Mouse (Mus musculus): Measurements from ENCODE around the gene Gm13288. TPM values are rescaled to one million over a fixed set of nuclear protein-coding genes. Genes with fewer than 3 reads are reported as not detected.
"Not testable (repeated sequence)": the region's sequence is repeated elsewhere in the genome, so short reads cannot be mapped to it uniquely, and the experiment has no call there.

Gm13288 gene
- polyA plus RNA-seq, 1 experiment from 2014 or later, result 0.07 TPM

GRCm38 (mm10) chr4:88822995-88823394 lies 17.7 kb downstream of the Gm13288 start:
- Histone ChIP-seq H3K4me3 (no peak overlapping the region), H3K27ac (no peak overlapping the region), H3K36me3 (replicated peaks) (no peaks in the 10 kb centered on the region), H3K4me1 (no peaks in the 10 kb centered on the region), H3K9me3 (no peaks in the 10 kb centered on the region), H3K27me3 (ENCODE audit: poor library complexity, severe bottlenecking) (no peaks in the 10 kb centered on the region)
- WGBS, result 30% methylated on average over 4 of the region's 4 CpGs
- DNase-seq (ENCODE audit: extremely low spot score, low spot score), result no peak

GRCm38 (mm10) chr4:88827116-88827515 lies 21.8 kb downstream of the Gm13288 start, which contains the start of gene Ifna6:
Ifna6 (plus strand) TSS chr4:88827416.
- not testable (repeated sequence) for H3K27me3 ChIP-seq (ENCODE audit: poor library complexity, severe bottlenecking); H3K9me3 ChIP-seq; H3K27ac ChIP-seq; H3K4me3 ChIP-seq; H3K36me3 ChIP-seq (replicated peaks); H3K4me1 ChIP-seq; DNase-seq (ENCODE audit: extremely low spot score, low spot score)

DNA sequence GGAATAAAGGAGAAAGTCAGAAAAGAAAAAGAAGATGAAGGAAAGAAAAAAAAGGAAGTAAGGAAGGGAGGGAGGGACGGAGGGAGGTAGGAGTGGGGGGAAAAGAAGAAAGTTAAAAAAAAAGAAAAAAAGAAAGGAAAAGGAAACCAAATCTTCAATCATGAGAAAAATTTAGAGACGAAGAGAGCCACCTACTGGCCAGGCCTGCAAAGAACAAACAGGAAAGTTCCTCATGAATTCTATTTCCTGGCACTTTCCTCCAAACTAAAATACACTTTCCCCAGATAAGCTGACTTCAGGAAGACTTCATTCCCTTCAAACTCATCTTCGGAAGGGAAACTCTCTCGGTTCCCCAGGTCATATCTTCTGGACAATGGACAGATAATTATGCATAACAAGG lies 25.2 kb downstream of the Gm13288 start:
- Histone ChIP-seq H3K4me1 (no peaks in the 10 kb centered on the region), H3K27me3 (ENCODE audit: poor library complexity, severe bottlenecking) (no peaks in the 10 kb centered on the region), H3K9me3 (no peaks in the 10 kb centered on the region), H3K36me3 (replicated peaks) (no peaks in the 10 kb centered on the region), H3K4me3 (no peak overlapping the region), H3K27ac (no peak overlapping the region)
- DNase-seq (ENCODE audit: extremely low spot score, low spot score), result no peak
- WGBS, result 30% methylated on average over 4 of the region's 4 CpGs

DNA sequence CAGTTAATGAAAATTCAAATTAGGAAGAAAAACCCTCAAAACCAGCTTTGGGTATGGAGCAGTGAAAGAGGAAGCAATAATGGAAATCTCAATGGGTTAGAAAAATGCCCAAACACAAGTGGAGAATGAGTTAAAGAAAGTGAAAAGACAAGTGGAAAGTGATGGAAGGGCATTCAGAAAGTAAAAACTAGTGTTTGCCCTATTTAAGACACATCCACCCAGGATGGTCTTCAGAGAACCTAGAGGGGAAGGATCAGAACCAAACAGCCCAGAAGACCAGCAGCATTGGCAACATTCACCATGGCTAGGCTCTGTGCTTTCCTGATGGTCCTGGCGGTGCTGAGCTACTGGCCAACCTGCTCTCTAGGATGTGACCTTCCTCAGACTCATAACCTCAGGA lies 29.9 kb downstream of the Gm13288 start, which contains the start of gene Ifna5:
Gene Ifna5, plus strand, starts transcription at position 301 of the 400 bp plus-strand sequence.
- H3K4me1 ChIP-seq; H3K9me3 ChIP-seq; H3K27ac ChIP-seq; DNase-seq (ENCODE audit: extremely low spot score, low spot score); H3K27me3 ChIP-seq (ENCODE audit: poor library complexity, severe bottlenecking); H3K4me3 ChIP-seq; H3K36me3 ChIP-seq (replicated peaks): not testable (repeated sequence)
- 86% methylated on average over 1 of the region's 1 CpGs for WGBS

DNA sequence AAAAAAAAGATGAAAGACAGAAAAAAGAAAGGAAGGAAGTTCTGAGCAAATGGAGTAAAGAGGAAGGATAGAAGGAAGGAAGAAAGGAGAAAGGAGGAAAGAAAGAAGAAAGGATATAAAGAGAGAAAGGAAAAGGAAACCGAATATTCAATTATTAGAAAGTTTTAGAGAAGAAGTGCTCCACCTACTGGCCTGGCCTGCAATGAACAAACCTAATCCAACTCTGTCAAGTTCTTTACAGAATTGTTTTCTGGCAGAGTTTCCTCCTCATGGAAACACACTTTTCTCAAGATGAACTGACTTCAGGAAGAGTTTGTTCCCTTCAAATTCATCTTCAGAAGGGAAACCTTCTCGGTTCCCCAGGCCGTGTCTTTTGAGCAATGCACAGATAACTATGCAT lies 33.5 kb downstream of the Gm13288 start:
- H3K9me3 ChIP-seq, result no peaks in the 10 kb centered on the region
- H3K27ac ChIP-seq, result no peak overlapping the region
- no peaks in the 10 kb centered on the region for H3K27me3 ChIP-seq (ENCODE audit: poor library complexity, severe bottlenecking)
- no peaks in the 10 kb centered on the region for H3K36me3 ChIP-seq (replicated peaks)
- peaks cover 10% of the 10 kb centered on the region for H3K4me1 ChIP-seq
- H3K4me3 ChIP-seq, result no peak overlapping the region
- WGBS, result 51% methylated on average over 3 of the region's 3 CpGs
- no peak for DNase-seq (ENCODE audit: extremely low spot score, low spot score)

GRCm38 (mm10) chr4:88840058-88840457 lies 34.7 kb downstream of the Gm13288 start:
- no peak overlapping the region for H3K27ac ChIP-seq

GRCm38 (mm10) chr4:88841438-88841911 lies 36.1 kb downstream of the Gm13288 start, which contains the start of gene Ifna4:
Ifna4 (plus strand) TSS chr4:88841861.
- no peak within 1 kb of the TSS for H3K4me3 ChIP-seq
- peaks cover 10% of the 10 kb centered on the region for H3K4me1 ChIP-seq
- H3K9me3 ChIP-seq, result no peaks in the 10 kb centered on the region
- H3K27ac ChIP-seq, result no peak within 1 kb of the TSS
- H3K27me3 ChIP-seq (ENCODE audit: poor library complexity, severe bottlenecking), result no peaks in the 10 kb centered on the region
- H3K36me3 ChIP-seq (replicated peaks), result no peaks in the 10 kb centered on the region
- DNase-seq (ENCODE audit: extremely low spot score, low spot score), result no peak
- WGBS, result 36% methylated on average over 2 of the region's 2 CpGs

More at GRCm38 (mm10) chr4:88840058-88840457, 34.7 kb downstream of the Gm13288 start:
- DNase-seq (ENCODE audit: extremely low spot score, low spot score), result no peak
- Histone ChIP-seq H3K4me3 (no peak overlapping the region), H3K4me1 (peaks cover 10% of the 10 kb centered on the region), H3K9me3 (no peaks in the 10 kb centered on the region), H3K36me3 (replicated peaks) (no peaks in the 10 kb centered on the region), H3K27me3 (ENCODE audit: poor library complexity, severe bottlenecking) (no peaks in the 10 kb centered on the region)
- WGBS, result 90% methylated on average over 3 of the region's 3 CpGs

DNA sequence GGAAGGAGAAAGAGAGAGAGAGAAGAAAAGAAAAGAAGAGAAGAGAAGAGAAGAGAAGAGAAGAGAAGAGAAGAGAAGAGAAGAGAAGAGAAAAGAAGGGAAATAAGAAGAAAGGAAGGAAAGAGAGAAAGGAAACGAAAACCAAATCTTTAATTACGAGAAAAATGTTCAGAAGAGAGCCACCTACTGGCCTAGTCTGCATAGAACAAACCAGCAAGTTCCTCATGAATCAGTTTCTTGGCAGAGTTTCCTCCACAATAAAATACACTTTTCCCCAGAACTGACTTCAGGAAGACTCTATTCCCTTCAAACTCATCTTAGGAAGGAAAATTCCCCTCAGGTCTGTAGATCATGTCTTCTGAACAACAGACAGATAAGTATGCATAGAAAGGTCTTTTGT lies 40.0 kb downstream of the Gm13288 start:
- Histone ChIP-seq H3K9me3 (no peaks in the 10 kb centered on the region), H3K27me3 (ENCODE audit: poor library complexity, severe bottlenecking) (no peaks in the 10 kb centered on the region), H3K27ac (no peak overlapping the region), H3K4me3 (no peak overlapping the region), H3K4me1 (peaks cover 10% of the 10 kb centered on the region), H3K36me3 (replicated peaks) (no peaks in the 10 kb centered on the region)
- DNase-seq (ENCODE audit: extremely low spot score, low spot score), result no peak
- WGBS, result 57% methylated on average over 2 of the region's 2 CpGs

- DNase-seq (ENCODE audit: extremely low spot score, low spot score), result no peak
- peaks cover 15% of the 10 kb centered on the region for H3K4me1 ChIP-seq
- H3K27ac ChIP-seq, result no peak within 1 kb of the TSS
- WGBS, result 74% methylated on average over 1 of the region's 1 CpGs
- H3K9me3 ChIP-seq, result no peaks in the 10 kb centered on the region
- H3K4me3 ChIP-seq, result no peak within 1 kb of the TSS
- H3K36me3 ChIP-seq (replicated peaks), result no peaks in the 10 kb centered on the region
- H3K27me3 ChIP-seq (ENCODE audit: poor library complexity, severe bottlenecking), result no peaks in the 10 kb centered on the region
Measured at GRCm38 (mm10) chr4:88849698-88850097, 44.4 kb downstream of the Gm13288 start, which contains the start of gene Ifna1. Ifna1 (plus strand) TSS chr4:88850087.

DNA sequence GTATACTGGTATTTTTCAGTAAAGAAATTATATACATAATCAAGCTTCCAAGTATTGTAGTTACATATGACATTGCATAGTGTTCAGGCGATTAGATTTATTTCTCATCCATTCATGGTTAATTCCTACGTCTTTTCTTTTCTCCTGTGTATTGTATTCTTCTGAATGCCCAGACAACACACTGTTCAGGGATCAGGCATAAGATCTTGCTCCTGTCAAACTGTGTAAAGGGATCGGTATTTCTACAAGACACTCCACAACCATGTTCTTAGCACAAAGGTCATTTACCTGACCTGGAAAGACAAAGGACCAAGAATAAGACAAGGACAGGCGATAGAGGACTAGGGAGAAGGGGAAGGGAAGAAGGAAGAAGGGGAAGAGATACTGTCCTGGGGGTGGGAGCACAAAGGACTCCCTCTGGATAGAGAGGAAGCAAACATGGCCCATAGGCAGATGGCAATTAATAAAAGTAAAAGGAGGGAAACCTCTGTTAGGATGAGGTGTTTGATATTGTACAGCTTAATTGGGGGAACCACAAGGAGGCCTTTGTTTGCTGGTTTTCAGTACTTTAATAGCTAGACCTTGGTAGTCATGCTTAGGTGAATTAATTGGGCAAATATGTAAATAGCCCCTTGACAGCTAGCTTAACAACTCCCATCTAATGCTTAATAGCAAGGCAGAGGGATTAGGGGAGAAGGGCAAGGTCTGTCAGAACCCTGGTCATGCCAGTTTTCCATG lies 45.9 kb downstream of the Gm13288 start:
- Histone ChIP-seq H3K27me3 (ENCODE audit: poor library complexity, severe bottlenecking) (no peaks in the 10 kb centered on the region), H3K4me1 (peaks cover 15% of the 10 kb centered on the region), H3K27ac (peak overlapping the region; percentile 73; the same call in 1 of the 2 replicates), H3K4me3 (no peak overlapping the region), H3K9me3 (no peaks in the 10 kb centered on the region), H3K36me3 (replicated peaks) (no peaks in the 10 kb centered on the region)
- no peak for DNase-seq (ENCODE audit: extremely low spot score, low spot score)
- WGBS, result 38% methylated on average over 4 of the region's 4 CpGs

Other genes starting within 250 kb of the Gm13288 start
- gene Ifna15, start 247.3 kb upstream of the Gm13288 start, polyA plus RNA-seq (2016; fragmentation: Nextera tagmentation; extraction: Ambion mirVana), result not detected in 2 replicates
- gene Ifna14, start 233.7 kb upstream of the Gm13288 start, polyA plus RNA-seq (2016; fragmentation: Nextera tagmentation; extraction: Ambion mirVana), result not detected in 2 replicates
- gene Ifna9, start 213.1 kb upstream of the Gm13288 start, polyA plus RNA-seq (2016; fragmentation: Nextera tagmentation; extraction: Ambion mirVana), result not detected in 2 replicates
- gene Ifna12, start 202.2 kb upstream of the Gm13288 start, polyA plus RNA-seq (2016; fragmentation: Nextera tagmentation; extraction: Ambion mirVana), result not detected in 2 replicates
- not detected in 2 replicates for gene C87499, start 171.1 kb upstream of the Gm13288 start, polyA plus RNA-seq (2016; fragmentation: Nextera tagmentation; extraction: Ambion mirVana)
- gene Ifna13, start 161.1 kb upstream of the Gm13288 start, polyA plus RNA-seq (2016; fragmentation: Nextera tagmentation; extraction: Ambion mirVana), result not detected in 2 replicates
- gene Ifna16, start 128.6 kb upstream of the Gm13288 start, polyA plus RNA-seq (2016; fragmentation: Nextera tagmentation; extraction: Ambion mirVana), result not detected in 2 replicates
- not detected in 2 replicates for gene Ifna2, start 121.6 kb upstream of the Gm13288 start, polyA plus RNA-seq (2016; fragmentation: Nextera tagmentation; extraction: Ambion mirVana)
- gene Ifnab, start 114.2 kb upstream of the Gm13288 start, polyA plus RNA-seq (2016; fragmentation: Nextera tagmentation; extraction: Ambion mirVana), result not detected in 2 replicates
- 0.84 and 1.1 TPM in 2 replicates for gene Gm26566, start 83.7 kb upstream of the Gm13288 start, polyA plus RNA-seq (2016; fragmentation: Nextera tagmentation; extraction: Ambion mirVana)
- 98.4 and 103 TPM in 2 replicates for gene Klhl9, start 83.1 kb upstream of the Gm13288 start, polyA plus RNA-seq (2016; fragmentation: Nextera tagmentation; extraction: Ambion mirVana)
- gene Gm13271, start 50.7 kb upstream of the Gm13288 start, polyA plus RNA-seq (2016; fragmentation: Nextera tagmentation; extraction: Ambion mirVana), result not detected in 2 replicates
- 0.35 and 0.49 TPM in 2 replicates for gene Gm13283, start 45.4 kb upstream of the Gm13288 start, polyA plus RNA-seq (2016; fragmentation: Nextera tagmentation; extraction: Ambion mirVana)
- 0.76 TPM in 1 of 2 replicates, not detected in the other for gene Gm13290, start 31.7 kb upstream of the Gm13288 start, polyA plus RNA-seq (2016; fragmentation: Nextera tagmentation; extraction: Ambion mirVana)
- not detected in 2 replicates for gene Gm13289, start 28.6 kb upstream of the Gm13288 start, polyA plus RNA-seq (2016; fragmentation: Nextera tagmentation; extraction: Ambion mirVana)
- not detected in 2 replicates for gene Gm13272, start 25.7 kb upstream of the Gm13288 start, polyA plus RNA-seq (2016; fragmentation: Nextera tagmentation; extraction: Ambion mirVana)
- not detected in 2 replicates for gene Ifnz, start 23.4 kb upstream of the Gm13288 start, polyA plus RNA-seq (2016; fragmentation: Nextera tagmentation; extraction: Ambion mirVana)
- not detected in 2 replicates for gene Gm13276, start 19.8 kb upstream of the Gm13288 start, polyA plus RNA-seq (2016; fragmentation: Nextera tagmentation; extraction: Ambion mirVana)
- gene Gm13277, start 16.9 kb upstream of the Gm13288 start, polyA plus RNA-seq (2016; fragmentation: Nextera tagmentation; extraction: Ambion mirVana), result not detected in 2 replicates
- not detected in 2 replicates for gene Gm13278, start 14.0 kb upstream of the Gm13288 start, polyA plus RNA-seq (2016; fragmentation: Nextera tagmentation; extraction: Ambion mirVana)
- not detected in 2 replicates for gene Gm13275, start 11.0 kb upstream of the Gm13288 start, polyA plus RNA-seq (2016; fragmentation: Nextera tagmentation; extraction: Ambion mirVana)
- not detected in 2 replicates for gene Gm13279, start 8.1 kb upstream of the Gm13288 start, polyA plus RNA-seq (2016; fragmentation: Nextera tagmentation; extraction: Ambion mirVana)
- gene Gm13285, start 5.9 kb upstream of the Gm13288 start, polyA plus RNA-seq (2016; fragmentation: Nextera tagmentation; extraction: Ambion mirVana), result 0.85 TPM in 1 of 2 replicates, not detected in the other
- gene Gm13287, start 2.3 kb upstream of the Gm13288 start, polyA plus RNA-seq (2016; fragmentation: Nextera tagmentation; extraction: Ambion mirVana), result not detected in 2 replicates
- not detected in 2 replicates for gene Ifna7, start 10.7 kb downstream of the Gm13288 start, polyA plus RNA-seq (2016; fragmentation: Nextera tagmentation; extraction: Ambion mirVana)
- not detected in 2 replicates for gene Ifna11, start 14.4 kb downstream of the Gm13288 start, polyA plus RNA-seq (2016; fragmentation: Nextera tagmentation; extraction: Ambion mirVana)
- not detected in 2 replicates for gene Ifna6, start 21.9 kb downstream of the Gm13288 start, polyA plus RNA-seq (2016; fragmentation: Nextera tagmentation; extraction: Ambion mirVana)
- not detected in 2 replicates for gene Ifna5, start 30.0 kb downstream of the Gm13288 start, polyA plus RNA-seq (2016; fragmentation: Nextera tagmentation; extraction: Ambion mirVana)
- not detected in 2 replicates for gene Ifna4, start 36.3 kb downstream of the Gm13288 start, polyA plus RNA-seq (2016; fragmentation: Nextera tagmentation; extraction: Ambion mirVana)
- not detected in 2 replicates for gene Ifna1, start 44.6 kb downstream of the Gm13288 start, polyA plus RNA-seq (2016; fragmentation: Nextera tagmentation; extraction: Ambion mirVana)
- not detected in 2 replicates for gene Ifne, start 74.7 kb downstream of the Gm13288 start, polyA plus RNA-seq (2016; fragmentation: Nextera tagmentation; extraction: Ambion mirVana)